Mouse (Mus musculus): ENCODE data around the gene Kmt2a.

DNA sequence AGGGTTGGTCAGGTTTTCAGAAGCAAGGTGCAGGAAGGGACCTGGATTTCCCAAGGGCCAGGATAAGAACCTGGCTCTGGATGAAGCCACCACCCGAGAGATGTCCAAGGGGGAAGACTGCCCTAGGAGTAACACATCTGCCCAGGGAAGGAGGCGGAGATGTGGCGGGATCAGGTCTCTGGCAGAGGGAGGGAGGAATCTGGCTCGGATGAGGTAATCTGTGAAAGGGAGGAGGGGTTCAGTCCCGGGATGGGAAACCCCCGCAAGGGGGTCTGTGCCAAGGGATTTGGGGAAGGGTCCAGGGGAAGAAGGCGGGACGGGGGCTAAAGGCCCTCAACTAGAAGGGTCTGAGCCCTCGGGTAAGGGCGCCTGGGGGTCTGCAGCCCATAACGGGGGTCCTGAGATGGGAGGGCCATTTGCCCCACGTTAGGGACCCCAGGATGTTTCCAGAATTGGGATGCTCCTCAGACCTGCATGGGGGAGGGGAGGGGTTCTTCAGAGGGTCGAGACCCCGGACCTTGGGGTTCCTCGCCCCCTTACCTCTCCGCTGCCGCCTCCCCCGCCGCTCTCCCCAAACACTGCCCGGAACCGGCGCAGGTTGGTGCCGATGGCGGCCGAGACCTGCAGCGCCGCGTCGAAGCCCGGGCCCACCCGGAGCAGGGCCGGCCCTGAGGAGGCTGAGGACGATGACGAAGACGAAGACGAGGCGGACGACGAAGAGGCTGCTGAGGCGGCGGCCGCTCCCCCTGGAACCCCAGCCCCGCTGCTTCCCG lies 601 bp downstream of the Kmt2a start:
- TF ChIP-seq GATA1 (IDR thresholded peaks at IDR 0.05; ENCODE audit: low read length) (no peak), TAL1 (IDR thresholded peaks at IDR 0.05; ENCODE audit: low read length) (no peak)
